Mouse (Mus musculus) heart, embryonic 16.5 days (tissue): Measurements from ENCODE around the gene Grm8. TPM values are rescaled to one million over a fixed set of nuclear protein-coding genes. Genes with fewer than 3 reads are reported as not detected.

Source experiments
- ATAC-seq: fragments of 200-750 bp; cut with Nextera tagmentation; replicated peaks from 2 replicates; pipeline ENCODE4 v1.8.0; 2017; ENCODE audit warnings: moderate number of reproducible peaks; ENCODE audit not compliant: insufficient read depth, low FRiP score; ENCODE audit errors: extremely low read depth
- H3K27ac ChIP-seq: fragments of 300-500 bp; sonication (generic); 2 replicates; pipeline ENCODE4 v1.5.1; 2014; ENCODE audit warnings: mild to moderate bottlenecking, low read length, control low read depth, moderate library complexity
- H3K27me3 ChIP-seq: fragments of 300-500 bp; sonication (generic); 2 replicates; pipeline ENCODE4 v1.6.1; 2014; ENCODE audit warnings: low read length, mixed read lengths; ENCODE audit not compliant: control insufficient read depth, insufficient read depth
- H3K36me3 ChIP-seq: fragments of 300-500 bp; sonication (generic); 2 replicates; pipeline ENCODE4 v1.6.1; 2014; ENCODE audit not compliant: control insufficient read depth, insufficient read depth
- H3K4me1 ChIP-seq: fragments of 300-500 bp; sonication (generic); 2 replicates; pipeline ENCODE4 v1.6.1; 2014; ENCODE audit warnings: low read length, mixed read lengths; ENCODE audit not compliant: control insufficient read depth, insufficient read depth
- H3K4me2 ChIP-seq: fragments of 300-500 bp; sonication (generic); 2 replicates; pipeline ENCODE4 v1.6.1; 2014; ENCODE audit warnings: low read depth, mild to moderate bottlenecking, control low read depth, low read length
- H3K4me3 ChIP-seq: fragments of 300-500 bp; sonication (generic); 2 replicates; pipeline ENCODE4 v1.5.1; 2014; ENCODE audit warnings: mild to moderate bottlenecking, control low read depth, low read length
- H3K9ac ChIP-seq: fragments of 300-500 bp; sonication (generic); 2 replicates; pipeline ENCODE4 v1.6.1; 2014; ENCODE audit warnings: low read length, control low read depth
- H3K9me3 ChIP-seq: fragments of 300-500 bp; sonication (generic); replicated peaks from 2 replicates; pipeline ENCODE4 v1.6.1; 2016; ENCODE audit warnings: low read length; ENCODE audit not compliant: control insufficient read depth
- WGBS: fragments of 180-500 bp; shearing (Covaris S2); extraction: QIAGEN DNeasy Blood & Tissue Kit; methylation state at CpG from one replicate; pipeline ENCODE4 v1.1.7; 2014; 5-methylcytosine and 5-hydroxymethylcytosine counted together
- microRNA counts: library from miRNA; unstranded; fragments of <30 nt; microRNA quantifications from one replicate; lab custom pipeline; 2016
- microRNA-seq: library from miRNA; unstranded; fragments of <30 nt; microRNA quantifications from one replicate; pipeline ENCODE4, GENCODE M21; 2017
- polyA plus RNA-seq: library from polyadenylated mRNA; unstranded; fragments of >200 nt; fragmentation: Nextera tagmentation; extraction: Ambion mirVana; gene quantifications from 2 replicates; pipeline ENCODE4 v1.2.1, GENCODE M21; 2015

Gene Grm8
- polyA plus RNA-seq, 1 experiment from 2014 or later, result 0.25 TPM

GRCm38 (mm10) chr6:27240416-27240815 is 894.6 kb downstream of the Grm8 start:
- ATAC-seq, result no peak
- Histone ChIP-seq H3K4me1 (no peaks in the 10 kb centered on the region), H3K4me3 (no peak overlapping the region), H3K4me2 (no peak overlapping the region), H3K27ac (no peak overlapping the region), H3K27me3 (no peaks in the 10 kb centered on the region), H3K9me3 (no peaks in the 10 kb centered on the region), H3K36me3 (no peaks in the 10 kb centered on the region), H3K9ac (no peak overlapping the region)

GRCm38 (mm10) chr6:27239968-27240367 is 895.0 kb downstream of the Grm8 start:
- 43% methylated on average over 2 of the region's 2 CpGs for WGBS
- no peak overlapping the region for H3K27ac ChIP-seq
- no peak for ATAC-seq
- H3K4me3 ChIP-seq, result no peak overlapping the region
- H3K27me3 ChIP-seq, result no peaks in the 10 kb centered on the region
- H3K4me2 ChIP-seq, result no peak overlapping the region
- no peaks in the 10 kb centered on the region for H3K4me1 ChIP-seq
- H3K9ac ChIP-seq, result no peak overlapping the region
- no peaks in the 10 kb centered on the region for H3K9me3 ChIP-seq
- no peaks in the 10 kb centered on the region for H3K36me3 ChIP-seq

MicroRNAs within 50 kb of the gene (microRNA counts, 519-probe panel; counts per million panel counts)
- microRNA mmu-miR-592 (lab: Ali Mortazavi, UCI), result 1,573 counts per million, percentile 10 among the panel's probes with 10 or more counts

Small RNAs within 50 kb of the gene (microRNA-seq; reads per million reads assigned to microRNA genes)
- 7.5 reads per million, percentile 23 among the genes with 10 or more reads in this experiment for gene Mir592
